Mouse (Mus musculus): ENCODE results near the gene Phf1.
A peak's percentile ranks its signal among the peaks of the same experiment; 100 is the strongest.
"Not testable (repeated sequence)": the region's sequence is repeated elsewhere in the genome, so short reads cannot be mapped to it uniquely, and the experiment has no call there.

The Phf1 gene

GRCm38 (mm10) chr17:26932839-26933398 lies at the start of gene Phf1:
Phf1 (plus strand) TSS chr17:26933052.
- DNase-seq (ENCODE audit: low read depth, low spot score): peak; percentile 96

GRCm38 (mm10) chr17:26883585-26883984 lies 49.3 kb upstream of the Phf1 start:
- DNase-seq (ENCODE audit: low read depth, low spot score): no peak

- peak; percentile 91 for DNase-seq (ENCODE audit: low read depth, low spot score)
Measured at GRCm38 (mm10) chr17:26884995-26885926, 47.6 kb upstream of the Phf1 start.

- DNase-seq (ENCODE audit: low read depth, low spot score): peak; percentile 94
Measured at GRCm38 (mm10) chr17:26886047-26886749, 46.7 kb upstream of the Phf1 start.

- DNase-seq (ENCODE audit: low read depth, low spot score): no peak
Measured at GRCm38 (mm10) chr17:26887926-26888325, 44.9 kb upstream of the Phf1 start.

- no peak for DNase-seq (ENCODE audit: low read depth, low spot score)
Measured at GRCm38 (mm10) chr17:26892635-26893375, 40.0 kb upstream of the Phf1 start.

GRCm38 (mm10) chr17:26893492-26893891 lies 39.4 kb upstream of the Phf1 start:
- DNase-seq (ENCODE audit: low read depth, low spot score): no peak

- DNase-seq (ENCODE audit: low read depth, low spot score): no peak
Measured at GRCm38 (mm10) chr17:26894342-26894741, 38.5 kb upstream of the Phf1 start.

GRCm38 (mm10) chr17:26895578-26895977 lies 37.3 kb upstream of the Phf1 start:
- DNase-seq (ENCODE audit: low read depth, low spot score): peak; percentile 83

- DNase-seq (ENCODE audit: low read depth, low spot score): no peak
Measured at GRCm38 (mm10) chr17:26900916-26901315, 31.9 kb upstream of the Phf1 start.

GRCm38 (mm10) chr17:26904320-26904719 lies 28.5 kb upstream of the Phf1 start:
- DNase-seq (ENCODE audit: low read depth, low spot score): no peak

GRCm38 (mm10) chr17:26907506-26907905 lies 25.3 kb upstream of the Phf1 start:
- DNase-seq (ENCODE audit: low read depth, low spot score): not testable (repeated sequence)

GRCm38 (mm10) chr17:26915248-26915647 lies 17.6 kb upstream of the Phf1 start:
- DNase-seq (ENCODE audit: low read depth, low spot score): peak; percentile 40

- peak; percentile 100 for DNase-seq (ENCODE audit: low read depth, low spot score)
Measured at GRCm38 (mm10) chr17:26916711-26917482, 16.0 kb upstream of the Phf1 start, which contains the start of gene Kifc5b. Kifc5b (plus strand) TSS chr17:26917091.

- DNase-seq (ENCODE audit: low read depth, low spot score): not testable (repeated sequence)
Measured at GRCm38 (mm10) chr17:26917560-26917959, 15.3 kb upstream of the Phf1 start.

- DNase-seq (ENCODE audit: low read depth, low spot score): no peak
Measured at GRCm38 (mm10) chr17:26918343-26918742, 14.5 kb upstream of the Phf1 start.

GRCm38 (mm10) chr17:26919516-26919915 lies 13.3 kb upstream of the Phf1 start:
- not testable (repeated sequence) for DNase-seq (ENCODE audit: low read depth, low spot score)

GRCm38 (mm10) chr17:26922368-26922767 lies 10.5 kb upstream of the Phf1 start:
- not testable (repeated sequence) for DNase-seq (ENCODE audit: low read depth, low spot score)

GRCm38 (mm10) chr17:26925414-26925813 lies 7.4 kb upstream of the Phf1 start:
- DNase-seq (ENCODE audit: low read depth, low spot score): not testable (repeated sequence)

- DNase-seq (ENCODE audit: low read depth, low spot score): peak; percentile 43
Measured at GRCm38 (mm10) chr17:26931795-26932194, 1.1 kb upstream of the Phf1 start.

GRCm38 (mm10) chr17:26933419-26933818 lies 567 bp downstream of the Phf1 start:
- DNase-seq (ENCODE audit: low read depth, low spot score): no peak
